Mouse (Mus musculus) hematopoietic multipotent progenitor cell, adult 10-12 weeks (in vitro differentiated cells): ENCODE measurements around the gene Dlx2. TPM values are rescaled to one million over a fixed set of nuclear protein-coding genes. Genes with fewer than 3 reads are reported as not detected.

Source experiments
- polyA plus RNA-seq: library from polyadenylated mRNA; stranded (reverse); fragments of >175 nt; gene quantifications from 2 replicates; pipeline ENCODE4 v1.2.3, GENCODE M21; 2012; ENCODE audit warnings: low replicate concordance

Dlx2 gene
- polyA plus RNA-seq, result not detected in 2 replicates

DNA sequence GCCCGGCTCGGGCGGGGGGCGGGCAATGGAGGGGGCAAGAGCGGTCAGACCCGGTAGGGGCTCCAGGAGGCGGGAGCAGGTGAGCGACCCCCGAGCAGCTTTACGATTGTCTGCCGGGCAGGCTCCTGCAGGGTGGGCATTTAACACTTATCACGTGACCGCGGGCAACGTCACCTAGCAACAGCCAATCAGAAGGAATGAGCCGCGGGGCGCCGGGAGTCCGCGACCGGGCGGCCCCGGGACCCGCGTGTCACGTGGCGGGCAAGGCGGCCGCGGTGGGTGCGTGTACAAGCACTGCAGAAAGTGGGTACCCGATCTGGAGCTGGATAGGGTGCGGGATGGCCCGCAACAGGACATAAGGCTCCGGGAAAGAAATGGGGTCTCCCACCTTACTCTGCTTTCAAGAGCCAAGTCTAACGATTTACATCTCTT, at the start of gene Dlx2:
Gene Dlx2, minus strand, starts transcription at position 115 of the 432 bp plus-strand sequence.

DNA sequence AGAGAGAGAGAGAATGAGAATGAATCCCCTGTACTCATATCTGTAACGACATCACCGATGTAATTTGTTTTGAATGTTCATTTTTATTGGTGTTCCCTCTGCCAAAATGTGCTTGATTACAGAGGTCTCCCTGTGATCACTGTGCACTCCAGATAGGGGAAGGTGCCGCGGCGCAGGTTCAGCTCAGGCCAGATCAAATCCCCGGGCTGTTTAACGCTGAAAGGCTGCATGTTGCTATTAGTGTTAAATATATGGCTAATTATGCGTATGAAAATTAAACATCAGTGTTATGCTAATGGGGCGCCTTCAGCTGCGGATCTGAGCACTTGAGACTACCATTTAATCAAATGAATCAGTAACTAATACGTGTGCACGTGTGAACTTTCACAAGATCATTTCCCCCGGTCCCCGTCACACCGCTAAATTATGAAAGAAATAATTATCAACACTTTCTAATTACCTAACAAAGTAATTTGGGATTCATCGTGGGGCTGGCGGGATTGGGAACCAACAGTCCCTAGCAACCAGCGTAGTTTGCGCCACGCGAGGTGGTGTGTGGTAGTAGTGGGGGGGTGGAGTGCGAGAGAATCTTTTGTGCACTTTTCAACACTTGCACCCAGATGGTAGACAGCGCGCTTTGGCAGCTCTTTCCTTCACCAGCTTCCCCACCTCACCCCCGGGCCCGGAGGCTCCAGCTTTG, 18.4 kb downstream of the Dlx2 start, which contains the start of gene Dlx1:
Gene Dlx1, plus strand, starts transcription at position 100 of the 700 bp plus-strand sequence.

Other genes with a start within 250 kb of the Dlx2 start
- 6.0 and 11.9 TPM in 2 replicates for gene Slc25a12, start 179.0 kb downstream of the Dlx2 start, polyA plus RNA-seq
- gene Hat1, start 157.8 kb downstream of the Dlx2 start, polyA plus RNA-seq, result 0.75 and 2.3 TPM in 2 replicates
- gene Metap1d, start 93.5 kb downstream of the Dlx2 start, polyA plus RNA-seq, result 3.4 and 15.3 TPM in 2 replicates
- not detected in 2 replicates for gene Dlx1, start 18.6 kb downstream of the Dlx2 start, polyA plus RNA-seq
- gene Itga6, start 198.9 kb upstream of the Dlx2 start, polyA plus RNA-seq, result 18.2 and 24.2 TPM in 2 replicates